Mouse (Mus musculus) adipose tissue, adult 10 weeks (tissue): ENCODE data around the gene Rnh1. TPM values are rescaled to one million over a fixed set of nuclear protein-coding genes. Genes with fewer than 3 reads are reported as not detected.

Experiments used
- polyA plus RNA-seq: library from polyadenylated mRNA; stranded (reverse); fragments of 350-450 nt; fragmentation: Illumina TruSeq; extraction: RNeasy Lipid Tissue Mini Kit (QIAGEN cat#74804); gene quantifications from one replicate; pipeline ENCODE4 v1.2.3, GENCODE M21; 2014; ENCODE audit warnings: low read depth, low replicate concordance

Gene Rnh1
- polyA plus RNA-seq: 180 TPM

DNA sequence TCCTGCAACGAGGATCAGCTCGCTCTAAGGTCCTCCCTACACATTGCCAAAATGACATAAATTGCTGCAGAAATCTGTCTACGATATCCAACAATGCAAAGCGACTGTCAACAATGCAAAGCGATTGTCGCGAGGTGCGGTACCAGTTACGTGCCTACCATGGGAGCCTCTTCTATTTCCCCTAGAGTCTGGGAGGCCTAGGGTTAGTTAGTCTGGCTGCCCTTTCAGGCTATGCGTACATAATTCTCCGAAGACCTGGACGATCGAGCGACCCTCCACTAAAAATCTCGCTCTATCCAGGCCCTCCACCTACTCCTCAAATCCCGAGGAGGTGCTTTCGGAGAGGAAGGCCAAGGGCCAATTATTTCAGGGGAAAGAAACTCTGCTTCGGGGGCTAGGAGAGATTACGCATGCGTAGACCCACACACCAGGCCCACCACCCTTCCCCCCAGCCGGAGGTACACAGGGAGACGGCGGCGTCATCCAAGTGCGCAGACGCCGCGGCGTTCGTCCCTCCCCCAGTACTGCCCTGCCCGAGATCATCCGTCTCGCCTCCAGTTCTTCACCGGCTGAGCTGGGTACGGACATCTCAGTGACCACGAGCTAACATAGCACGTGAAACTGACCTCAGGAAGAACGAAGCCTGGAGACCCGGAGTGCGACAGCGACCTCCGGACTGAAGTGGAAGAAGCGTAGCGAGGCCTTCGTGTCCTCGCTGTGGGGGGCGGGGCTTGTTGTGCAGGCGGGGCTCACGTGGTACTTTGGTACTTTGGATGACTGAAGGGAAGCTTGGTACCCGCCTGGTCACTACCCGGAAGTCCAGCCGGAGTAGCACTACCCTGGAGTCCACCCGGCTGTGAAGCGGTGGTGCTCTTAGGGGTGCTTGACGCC lies at the start of gene Rnh1:
Gene Rnh1, minus strand, starts transcription at position 742 of the 891 bp plus-strand sequence.

DNA sequence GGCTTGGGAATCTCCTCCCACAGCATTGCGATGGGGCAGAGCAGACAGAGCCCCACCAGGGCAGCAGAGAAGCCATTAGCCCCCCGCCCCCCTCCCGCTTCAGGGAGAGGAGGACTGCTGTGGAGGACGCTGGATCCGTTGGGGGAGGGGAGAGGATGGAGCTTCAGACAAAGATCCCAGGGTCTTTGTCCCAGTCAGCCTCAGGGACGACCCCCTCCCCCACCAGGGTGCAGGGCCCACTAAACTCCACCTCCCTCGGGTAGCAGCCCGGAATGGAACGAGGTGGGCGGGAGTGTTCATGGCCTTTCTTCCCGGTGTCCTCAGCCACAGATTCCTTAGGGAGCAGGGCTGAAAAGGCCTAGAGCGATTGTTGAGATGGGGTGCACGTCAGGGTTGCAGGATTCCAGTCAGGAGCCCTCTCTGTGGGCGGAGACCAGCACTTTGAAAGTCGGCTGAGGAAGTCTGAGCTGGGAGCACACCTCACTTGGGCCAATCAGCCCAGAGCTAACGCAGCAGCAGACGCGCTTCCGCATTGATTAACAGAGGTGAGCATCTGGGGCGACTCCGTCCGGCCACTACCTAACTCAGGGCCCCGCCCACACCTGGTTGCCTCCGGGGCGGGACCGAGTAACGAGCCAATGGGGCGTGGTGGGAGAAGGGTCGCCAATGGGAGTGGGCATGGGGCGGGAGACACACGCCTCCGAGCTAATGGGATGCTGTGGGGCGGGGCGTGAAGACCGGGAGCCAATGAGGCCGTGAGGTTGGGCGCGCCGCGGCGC lies 42.6 kb upstream of the Rnh1 start, which contains the start of gene Rassf7:
Gene Rassf7, plus strand, starts transcription at position 760 of the 779 bp plus-strand sequence.

DNA sequence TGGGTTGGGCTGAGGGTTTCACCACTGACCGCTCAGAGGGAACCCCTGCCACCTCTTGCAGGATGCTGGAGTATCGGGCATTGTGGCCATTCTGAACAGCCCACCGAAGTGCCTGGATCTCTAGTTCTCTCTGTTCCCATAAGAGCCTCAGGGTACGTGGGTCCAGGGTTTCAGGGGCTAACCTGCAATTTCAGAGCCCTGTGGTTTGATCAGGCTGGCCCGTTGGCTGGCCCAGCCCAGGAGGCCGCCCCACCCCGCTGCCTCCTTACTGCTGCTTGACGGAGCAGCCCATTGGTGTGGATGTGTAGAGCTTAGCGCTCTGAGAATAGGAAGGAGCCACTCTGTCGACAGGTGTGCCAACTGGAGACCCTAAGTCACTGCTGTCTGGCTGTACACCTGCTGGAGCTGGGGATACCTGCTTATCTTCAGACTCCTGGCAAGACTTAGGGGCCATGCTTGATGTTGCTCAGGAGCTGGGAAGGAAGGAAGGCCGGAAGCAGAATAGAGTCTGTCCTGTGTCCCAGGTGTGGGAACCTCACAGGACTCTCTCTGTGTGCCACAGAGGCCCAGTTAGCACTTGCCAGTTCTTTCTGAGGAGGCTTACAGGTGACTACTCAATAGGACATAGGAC lies 41.1 kb upstream of the Rnh1 start, which contains the start of gene Lmntd2:
Gene Lmntd2, minus strand, starts transcription at position 476 of the 631 bp plus-strand sequence.

DNA sequence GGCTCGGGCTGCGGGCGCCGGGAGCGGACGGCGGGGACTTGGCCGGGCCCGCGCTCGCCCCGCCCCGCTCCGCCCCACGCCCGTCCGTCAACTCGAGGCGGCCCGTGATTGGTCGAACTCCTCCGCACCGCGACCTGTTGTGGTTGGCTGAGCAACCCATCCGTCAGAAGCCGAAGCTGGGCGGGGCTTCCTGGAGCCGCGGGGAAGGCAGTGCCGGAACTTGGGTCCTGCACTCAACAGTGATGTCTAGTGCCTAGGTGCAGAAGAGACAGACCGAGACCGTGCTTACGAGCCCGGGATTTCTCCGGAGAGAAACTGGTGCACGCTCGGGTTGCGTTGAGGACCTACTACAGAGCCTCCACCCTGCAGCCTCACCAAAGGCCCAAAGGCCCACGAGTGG lies 21.3 kb upstream of the Rnh1 start, which contains the start of the genes Hras and Lrrc56:
Gene Hras, minus strand, starts transcription at position 58 of the 400 bp plus-strand sequence.
Gene Lrrc56, plus strand, starts transcription at position 210 of the 400 bp plus-strand sequence.

GRCm38 (mm10) chr7:141122245-141122644 lies 50.4 kb downstream of the Rnh1 start, which contains the start of gene Ptdss2:
Ptdss2 (plus strand) TSS chr7:141122382.

DNA sequence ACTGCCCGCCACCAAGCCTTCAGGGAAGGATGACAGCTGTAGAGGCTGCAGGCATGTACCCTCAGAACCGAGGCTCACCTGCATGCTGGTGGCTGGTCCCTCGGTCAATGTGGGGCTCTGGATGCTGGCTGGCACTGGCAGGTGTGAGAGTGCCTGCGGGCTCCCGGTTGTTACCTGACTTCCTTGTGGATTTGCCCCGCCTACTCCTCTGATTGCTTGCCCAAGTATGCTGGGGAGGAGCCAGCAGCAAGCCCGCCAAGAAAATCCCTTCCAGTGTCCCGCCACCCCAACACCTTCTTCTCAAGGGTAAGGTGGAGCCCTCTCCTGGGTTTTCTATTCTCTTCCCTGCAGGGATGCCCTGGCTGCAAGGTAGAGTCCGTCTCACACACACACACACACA lies 55.0 kb downstream of the Rnh1 start, which contains the start of gene Ano9:
Gene Ano9, minus strand, starts transcription at position 171 of the 400 bp plus-strand sequence.

Other genes starting within 250 kb of the Rnh1 start
- gene Pgghg, start 231.5 kb downstream of the Rnh1 start, polyA plus RNA-seq: 14.7 TPM
- 1.2 TPM for gene Ifitm5, start 222.6 kb downstream of the Rnh1 start, polyA plus RNA-seq
- gene Gm45717, start 216.9 kb downstream of the Rnh1 start, polyA plus RNA-seq: not detected
- 414 TPM for gene Ifitm2, start 216.9 kb downstream of the Rnh1 start, polyA plus RNA-seq
- 31.1 TPM for gene Ifitm1, start 205.6 kb downstream of the Rnh1 start, polyA plus RNA-seq
- 370 TPM for gene Ifitm3, start 162.1 kb downstream of the Rnh1 start, polyA plus RNA-seq
- 14.7 TPM for gene Ifitm6, start 154.9 kb downstream of the Rnh1 start, polyA plus RNA-seq
- gene Gm17387, start 143.7 kb downstream of the Rnh1 start, polyA plus RNA-seq: not detected
- gene B4galnt4, start 111.8 kb downstream of the Rnh1 start, polyA plus RNA-seq: 5.2 TPM
- gene Pkp3, start 94.6 kb downstream of the Rnh1 start, polyA plus RNA-seq: 16.8 TPM
- 17.6 TPM for gene Sigirr, start 72.3 kb downstream of the Rnh1 start, polyA plus RNA-seq
- gene Ano9, start 55.1 kb downstream of the Rnh1 start, polyA plus RNA-seq: 4.5 TPM
- gene Ptdss2, start 50.5 kb downstream of the Rnh1 start, polyA plus RNA-seq: 39.9 TPM
- gene Hras, start 21.1 kb upstream of the Rnh1 start, polyA plus RNA-seq: 49.0 TPM
- 12.2 TPM for gene Lrrc56, start 21.3 kb upstream of the Rnh1 start, polyA plus RNA-seq
- gene Lmntd2, start 41.2 kb upstream of the Rnh1 start, polyA plus RNA-seq: 11.3 TPM
- gene Rassf7, start 43.0 kb upstream of the Rnh1 start, polyA plus RNA-seq: 40.8 TPM
- 67.3 TPM for gene Phrf1, start 55.9 kb upstream of the Rnh1 start, polyA plus RNA-seq
- gene Irf7, start 93.6 kb upstream of the Rnh1 start, polyA plus RNA-seq: 29.8 TPM
- 18.4 TPM for gene Cdhr5, start 103.9 kb upstream of the Rnh1 start, polyA plus RNA-seq
- gene Sct, start 106.3 kb upstream of the Rnh1 start, polyA plus RNA-seq: 3.7 TPM
- gene Drd4, start 119.1 kb upstream of the Rnh1 start, polyA plus RNA-seq: 1.7 TPM
- gene Deaf1, start 154.8 kb upstream of the Rnh1 start, polyA plus RNA-seq: 27.2 TPM
- 48.5 TPM for gene Tmem80, start 154.9 kb upstream of the Rnh1 start, polyA plus RNA-seq
- 16.2 TPM for gene Eps8l2, start 166.0 kb upstream of the Rnh1 start, polyA plus RNA-seq
- 268 TPM for gene Taldo1, start 219.3 kb upstream of the Rnh1 start, polyA plus RNA-seq
- 49.8 TPM for gene Gatd1, start 241.3 kb upstream of the Rnh1 start, polyA plus RNA-seq